Mouse (Mus musculus) v-Abl transformed pro-B cells (cell line): Measurements from ENCODE around the gene Vrk1.

ENCODE experiments used
- in situ Hi-C, 2 experiments: fragments of 400-800 bp; cut with MboI; formaldehyde crosslinking; loops; one replicate each; pipeline ENCODE4 v1.15.1; 2025; ENCODE audit not compliant: unreplicated experiment in 2 of 2

Vrk1 gene

DNA sequence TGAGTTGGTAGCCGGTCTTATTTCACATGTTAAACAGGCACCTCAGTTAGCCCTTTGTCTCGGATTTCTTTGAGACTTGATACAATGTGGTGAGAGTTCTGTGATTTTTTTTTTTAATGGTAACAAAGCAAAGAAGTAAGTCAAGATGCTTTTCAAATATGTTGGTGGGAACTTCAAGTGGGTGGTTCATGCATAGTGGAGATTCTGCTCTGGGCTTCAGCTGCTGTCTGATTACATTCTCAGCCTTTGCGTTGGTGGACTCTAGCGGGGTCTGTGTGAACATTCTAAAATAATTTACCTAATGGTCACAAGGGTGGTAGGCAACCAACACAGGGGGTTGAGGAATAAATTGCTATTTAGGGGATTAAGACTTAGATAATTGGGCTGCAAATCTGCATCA, 14.1 kb upstream of the Vrk1 start:
- in situ Hi-C loops, result no loop called here

- in situ Hi-C loops, result no loop called here
These were observed 12.8 kb upstream of the Vrk1 start for GRCm38 (mm10) chr12:105997028-105997786.

GRCm38 (mm10) chr12:106001775-106002174, 8.3 kb upstream of the Vrk1 start:
- in situ Hi-C loops, result loop anchor here (25.0 kb wide), 4 partner anchors 214 to 1289 kb away; partner anchors contain the start of genes Glrx5 (in 2 of the 2), Papola (in 2 of the 2), Atg2b (in 1 of the 2) and Gskip (in 1 of the 2)

GRCm38 (mm10) chr12:106004719-106005118, 5.3 kb upstream of the Vrk1 start:
- in situ Hi-C loops, result loop anchor here (25.0 kb wide), 4 partner anchors 217 to 1292 kb away; partner anchors contain the start of genes Glrx5 (in 2 of the 2), Papola (in 2 of the 2), Atg2b (in 1 of the 2) and Gskip (in 1 of the 2)

GRCm38 (mm10) chr12:106006218-106006617, 3.8 kb upstream of the Vrk1 start:
- in situ Hi-C loops, result loop anchor here (25.0 kb wide), 4 partner anchors 219 to 1294 kb away; partner anchors contain the start of genes Glrx5 (in 2 of the 2), Papola (in 2 of the 2), Atg2b (in 1 of the 2) and Gskip (in 1 of the 2)

DNA sequence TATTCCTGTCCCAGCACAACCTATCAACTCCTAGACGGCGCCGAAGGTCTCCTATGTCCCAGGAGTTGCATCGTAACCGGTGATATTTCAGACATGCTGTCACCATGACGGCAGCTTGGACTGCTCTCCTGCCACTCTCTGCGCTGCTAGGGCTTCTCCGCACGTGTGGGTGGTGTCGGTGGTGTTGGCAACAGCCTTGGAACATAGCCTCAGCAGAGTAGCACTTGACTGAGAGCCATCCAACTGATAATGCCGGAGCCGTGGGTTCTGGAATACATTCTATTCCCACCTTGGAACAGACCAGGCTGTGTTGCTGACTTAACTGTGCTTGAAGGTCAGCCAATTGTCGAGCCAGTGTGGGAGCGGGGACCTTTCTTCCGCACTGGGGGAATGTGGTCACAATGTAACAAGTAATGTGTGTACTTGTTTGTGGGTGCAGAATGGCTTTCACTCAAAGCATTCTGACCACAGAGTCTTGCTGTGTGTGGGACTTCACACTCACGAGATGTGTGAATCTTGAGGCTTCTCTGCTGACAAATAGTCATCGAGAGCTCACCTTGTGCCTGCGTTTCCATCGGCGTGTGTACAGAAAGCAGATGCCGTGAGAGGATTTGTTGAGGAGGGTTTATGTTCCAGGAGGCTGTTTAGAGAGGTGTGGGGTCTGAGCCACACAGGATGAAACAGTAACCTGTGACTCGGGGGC, 1.5 kb upstream of the Vrk1 start:
- in situ Hi-C loops, result loop anchor here (25.0 kb wide), 4 partner anchors 221 to 1296 kb away; partner anchors contain the start of genes Glrx5 (in 2 of the 2), Papola (in 2 of the 2), Atg2b (in 1 of the 2) and Gskip (in 1 of the 2)

DNA sequence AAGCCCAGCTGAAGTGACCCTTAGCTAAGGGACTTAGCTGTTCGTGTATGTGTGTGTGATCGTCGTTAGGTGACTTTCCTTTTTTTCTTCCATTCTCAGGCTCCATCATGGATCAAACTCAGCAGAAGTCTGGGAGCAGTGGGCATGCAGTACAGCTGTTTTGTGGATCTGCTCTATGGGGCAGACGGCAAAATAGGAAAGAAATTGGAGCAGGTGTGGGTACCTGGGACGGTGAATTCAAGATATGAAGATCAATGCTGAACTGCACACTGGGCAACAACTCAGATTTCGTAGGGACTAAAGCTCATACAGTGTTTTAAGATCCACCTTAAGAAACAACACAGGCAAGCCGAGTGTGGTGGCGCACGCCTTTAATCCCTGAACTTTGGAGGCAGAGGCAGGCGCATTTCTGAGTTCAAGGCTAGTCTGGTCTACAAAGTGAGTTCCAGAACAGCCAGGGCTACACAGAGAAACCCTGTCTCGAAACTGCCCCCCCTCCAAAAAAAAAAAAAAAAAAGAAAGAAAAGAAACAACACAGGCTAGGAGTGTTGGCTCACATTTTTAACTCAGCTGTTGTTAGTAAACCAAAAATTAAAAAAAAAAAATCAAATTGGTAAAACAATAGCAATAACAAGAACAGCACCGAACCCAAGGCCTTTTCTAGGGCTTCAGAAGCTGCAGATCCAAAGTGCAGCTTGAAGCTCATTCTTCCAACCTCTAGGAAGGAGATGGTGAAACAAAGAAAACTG, 732 bp upstream of the Vrk1 start:
- in situ Hi-C loops, result loop anchor here (25.0 kb wide), 4 partner anchors 222 to 1297 kb away; partner anchors contain the start of genes Glrx5 (in 2 of the 2), Papola (in 2 of the 2), Atg2b (in 1 of the 2) and Gskip (in 1 of the 2)

- in situ Hi-C loops, result loop anchor here (10.0 to 25.0 kb wide), 6 partner anchors 225 to 1300 kb away; partner anchors contain the start of genes Atg2b (in 2 of the 2), Glrx5 (in 2 of the 2), Gskip (in 2 of the 2) and Papola (in 2 of the 2)
These were observed 2.1 kb downstream of the Vrk1 start for GRCm38 (mm10) chr12:106012161-106012560.

DNA sequence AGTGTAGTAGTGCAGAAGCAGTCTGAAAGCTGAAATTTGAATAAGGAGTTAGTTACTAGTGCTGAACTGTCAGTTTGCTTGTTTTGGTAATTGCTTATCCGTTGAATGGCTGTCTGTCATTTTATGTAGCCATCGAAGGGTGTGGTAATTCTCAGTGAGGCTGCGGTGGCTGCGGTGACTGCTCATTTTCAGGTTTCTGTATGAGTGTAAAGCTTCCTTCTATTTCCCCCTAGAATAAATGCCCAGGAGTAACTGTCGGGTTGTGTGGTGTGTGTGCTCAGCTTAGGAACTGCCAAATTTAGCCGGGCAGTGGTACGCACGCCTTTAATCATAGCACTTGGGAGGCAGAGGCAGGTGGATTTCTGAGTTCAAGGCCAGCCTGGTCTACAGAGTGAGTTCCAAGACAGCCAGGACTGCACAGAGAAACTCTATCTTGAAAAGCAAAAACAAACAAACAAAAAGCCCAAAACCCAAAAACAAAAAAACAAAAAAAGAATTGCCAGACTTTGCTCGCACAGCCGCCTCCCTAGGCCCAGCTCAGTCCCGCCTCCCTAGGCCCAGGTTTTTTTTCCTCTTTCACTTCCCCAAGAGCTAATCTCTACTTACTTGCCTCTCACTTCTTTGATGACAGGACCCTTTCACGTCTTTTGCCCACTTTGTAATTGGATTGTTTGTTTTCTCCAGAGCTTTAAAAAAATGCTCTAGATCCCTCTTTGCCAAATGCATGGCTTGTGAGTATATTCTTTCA, 6.4 kb downstream of the Vrk1 start:
- in situ Hi-C loops, result loop anchor here (10.0 to 25.0 kb wide), 6 partner anchors 229 to 1304 kb away; partner anchors contain the start of genes Atg2b (in 2 of the 2), Glrx5 (in 2 of the 2), Gskip (in 2 of the 2) and Papola (in 2 of the 2)

GRCm38 (mm10) chr12:106020063-106020462, 10.0 kb downstream of the Vrk1 start:
- in situ Hi-C loops, result loop anchor here (25.0 kb wide), 4 partner anchors 233 to 1308 kb away; partner anchors contain the start of genes Glrx5 (in 2 of the 2), Papola (in 2 of the 2), Atg2b (in 1 of the 2) and Gskip (in 1 of the 2)

GRCm38 (mm10) chr12:106023652-106024051, 13.6 kb downstream of the Vrk1 start:
- in situ Hi-C loops, result loop anchor here (25.0 kb wide), 4 partner anchors 236 to 1311 kb away; partner anchors contain the start of genes Glrx5 (in 2 of the 2), Papola (in 2 of the 2), Atg2b (in 1 of the 2) and Gskip (in 1 of the 2)

DNA sequence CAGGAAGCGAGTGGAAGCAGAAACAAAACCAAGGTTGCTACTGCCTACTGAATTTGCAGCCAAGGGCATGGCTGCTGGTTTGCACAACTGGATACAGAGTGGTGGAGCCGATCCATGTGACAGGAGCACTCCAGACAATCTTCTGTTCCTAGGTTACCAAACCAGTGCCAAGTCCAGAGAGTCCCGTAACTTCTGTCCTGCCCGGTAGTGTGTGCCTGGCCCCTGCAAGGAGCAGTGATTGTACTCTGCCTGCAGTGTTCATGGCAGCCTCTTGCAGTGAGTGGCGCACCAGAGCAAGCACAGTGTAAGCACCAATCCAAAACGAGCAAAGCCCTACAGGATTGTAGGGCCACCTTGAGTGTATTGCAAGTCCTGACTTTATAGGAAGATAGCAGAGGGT, 15.4 kb downstream of the Vrk1 start:
- in situ Hi-C loops, result no loop called here

DNA sequence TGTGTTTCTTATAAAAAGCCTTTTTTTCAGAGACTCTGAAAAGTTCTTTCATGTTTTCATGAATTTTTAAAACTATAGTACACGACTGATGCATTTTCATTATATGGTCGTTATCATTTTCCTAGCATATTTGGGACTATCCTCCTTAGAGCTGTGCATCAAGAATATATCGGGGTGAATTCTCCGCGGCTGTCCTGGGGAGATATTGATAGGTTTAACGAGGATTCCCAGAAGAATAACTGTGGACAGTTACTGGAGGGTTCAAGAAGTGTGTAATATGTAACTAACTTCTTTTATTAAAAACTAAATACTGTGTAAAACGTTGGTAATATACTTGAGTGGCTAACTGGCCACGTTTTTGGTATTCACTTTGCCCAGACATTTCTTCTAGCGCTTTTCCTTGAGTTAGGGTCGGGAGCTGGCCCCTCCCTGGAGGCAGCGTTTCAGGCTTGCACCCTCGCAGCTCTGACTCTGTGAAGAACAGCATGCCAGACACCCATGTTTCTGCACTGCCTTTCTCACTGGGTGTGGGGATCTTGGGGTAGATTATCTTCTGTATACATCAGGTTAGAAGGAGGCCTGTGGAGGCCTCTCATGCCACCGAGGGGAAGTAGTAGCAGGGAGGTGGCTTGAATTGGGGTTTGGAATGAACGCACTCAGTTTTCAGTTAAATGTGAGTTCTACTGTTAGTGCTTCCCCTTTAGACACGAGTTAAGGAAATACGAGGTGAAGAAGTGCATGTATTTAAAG, 16.5 kb downstream of the Vrk1 start:
- in situ Hi-C loops, result no loop called here

DNA sequence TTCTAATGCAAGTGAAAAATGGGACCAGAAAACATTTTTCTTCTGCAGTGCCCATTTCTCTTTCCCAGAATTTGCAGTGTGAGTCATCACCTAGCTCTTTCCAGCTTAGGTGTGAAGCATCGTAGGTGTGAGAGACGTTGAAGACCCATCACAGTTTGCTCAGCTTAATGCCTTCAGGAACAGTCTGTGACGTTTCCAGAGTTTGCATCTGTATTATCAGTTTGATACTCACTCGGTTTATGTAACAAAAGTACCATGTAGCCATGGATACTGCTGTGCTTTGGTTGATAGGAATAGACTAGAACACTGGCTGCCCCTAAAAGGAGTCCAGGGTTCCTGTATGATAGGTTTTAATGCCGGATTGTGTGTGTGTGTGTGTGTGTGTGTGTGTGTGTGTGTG, 17.3 kb downstream of the Vrk1 start:
- in situ Hi-C loops, result no loop called here

DNA sequence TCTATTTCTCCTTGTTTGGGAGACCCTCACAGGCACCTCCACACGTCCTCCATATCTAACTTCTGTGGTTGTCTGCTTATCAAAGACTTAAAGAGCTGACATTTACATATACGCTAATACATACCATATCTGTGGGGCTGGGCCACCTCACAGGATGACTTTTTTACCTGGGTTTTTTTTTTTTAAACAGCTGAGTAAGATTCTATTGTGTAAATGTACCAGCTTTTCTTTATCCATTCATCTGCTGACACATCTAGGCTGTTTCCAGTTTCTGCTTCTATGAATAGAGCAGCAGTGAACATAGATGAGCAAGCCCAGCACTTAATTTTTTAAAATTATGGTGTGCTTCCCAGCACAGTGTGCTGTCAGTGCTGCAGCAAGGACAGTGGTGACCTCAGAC, 19.6 kb downstream of the Vrk1 start:
- in situ Hi-C loops, result no loop called here

DNA sequence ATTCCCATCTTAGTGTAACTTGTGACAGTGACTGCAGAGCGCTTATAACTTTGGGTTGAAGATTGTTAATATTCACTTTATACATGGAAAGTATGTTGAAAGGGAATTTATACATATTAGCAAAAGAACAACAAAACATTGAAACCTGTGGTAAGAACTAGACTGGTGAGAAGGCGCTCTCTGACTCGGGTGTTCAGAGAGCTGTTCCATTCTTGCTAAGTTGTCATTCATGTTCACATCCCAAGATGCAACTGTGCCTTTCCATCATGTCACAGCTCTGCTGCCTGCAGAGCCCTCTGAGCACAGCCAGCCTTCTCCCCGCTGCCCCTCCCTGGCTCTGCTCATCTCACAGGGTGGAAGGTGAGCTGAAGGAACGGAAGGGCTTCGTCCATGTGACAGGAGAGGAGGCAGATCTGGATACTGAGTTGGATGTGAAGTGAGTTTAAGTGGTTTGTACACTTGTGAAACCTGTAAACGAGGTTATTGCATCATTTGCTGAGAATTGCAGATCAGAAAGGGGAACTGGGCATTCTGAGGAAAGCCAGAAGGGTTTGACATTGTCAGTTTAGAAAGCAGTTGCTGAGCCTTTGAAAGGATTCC, 20.2 kb downstream of the Vrk1 start:
- in situ Hi-C loops, result no loop called here

DNA sequence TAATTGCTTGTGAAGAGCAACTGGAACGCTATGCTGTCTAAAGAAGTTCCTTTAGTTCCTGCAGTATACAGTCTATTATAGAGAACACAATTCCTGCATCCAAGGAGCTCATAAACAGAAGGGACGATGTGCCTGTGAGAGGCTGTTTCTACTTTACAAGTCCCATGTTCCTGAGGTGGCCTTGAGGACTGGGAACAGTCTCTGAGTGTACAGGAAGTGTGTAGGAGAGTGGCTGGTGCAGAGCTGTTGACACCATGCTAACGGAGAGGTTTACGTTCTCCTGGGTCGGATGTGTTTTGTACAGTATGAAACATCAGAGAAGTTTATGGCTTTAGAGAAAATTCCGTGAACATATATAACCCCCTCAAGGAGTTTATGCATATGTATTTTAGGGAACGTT, 20.8 kb downstream of the Vrk1 start:
- in situ Hi-C loops, result no loop called here

- in situ Hi-C loops, result no loop called here
These were observed 21.9 kb downstream of the Vrk1 start for GRCm38 (mm10) chr12:106031916-106032315.
